Mouse (Mus musculus): Measurements from ENCODE around the gene Clip3.

Clip3 gene

DNA sequence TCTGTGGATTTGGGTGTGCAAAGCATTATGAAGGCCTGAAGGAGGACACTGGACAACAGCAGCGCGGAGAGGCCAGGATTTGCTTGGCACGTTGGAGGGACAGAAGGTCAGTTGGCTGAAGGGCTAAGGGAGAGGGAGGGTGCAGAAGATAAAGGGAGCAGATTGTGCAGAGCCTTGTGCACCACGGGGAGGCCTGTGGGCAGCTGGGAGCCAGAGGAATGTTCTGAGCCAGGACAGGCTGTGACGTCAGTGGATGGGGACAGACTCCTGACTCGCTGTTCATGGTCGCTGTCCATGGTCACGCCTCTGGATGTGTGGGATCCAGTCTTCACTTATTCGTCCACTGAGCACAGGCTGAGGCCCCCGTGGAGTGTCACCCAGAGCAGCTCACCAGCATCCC is 3.6 kb downstream of the Clip3 start:
- DNase-seq (ENCODE audit: low read depth, low spot score): no peak

- DNase-seq (ENCODE audit: low read depth, low spot score): no peak
These were observed 5.3 kb downstream of the Clip3 start for GRCm38 (mm10) chr7:30296816-30297215.

DNA sequence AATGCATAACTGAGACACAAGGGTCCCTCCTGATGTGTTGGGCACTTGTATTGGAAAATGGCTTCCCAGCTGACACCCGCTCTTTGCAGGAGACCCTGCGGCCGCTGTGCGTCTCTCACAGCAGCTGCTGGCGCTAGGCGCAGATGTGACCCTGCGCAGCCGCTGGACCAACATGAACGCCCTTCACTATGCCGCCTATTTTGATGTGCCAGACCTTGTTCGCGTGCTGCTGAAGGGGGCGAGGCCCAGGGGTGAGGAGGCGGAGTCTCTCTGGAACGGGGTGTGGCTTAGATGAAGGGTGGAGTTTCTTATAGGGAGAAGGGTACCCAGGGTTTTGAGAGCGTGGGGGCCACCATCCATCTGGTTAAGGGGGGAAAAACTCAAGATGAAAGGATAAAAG is 5.7 kb downstream of the Clip3 start:
- DNase-seq (ENCODE audit: low read depth, low spot score): no peak

GRCm38 (mm10) chr7:30300914-30301313 is 9.4 kb downstream of the Clip3 start:
- DNase-seq (ENCODE audit: low read depth, low spot score): no peak

- DNase-seq (ENCODE audit: low read depth, low spot score): no peak
These were observed 14.7 kb downstream of the Clip3 start for GRCm38 (mm10) chr7:30306083-30306779.

DNA sequence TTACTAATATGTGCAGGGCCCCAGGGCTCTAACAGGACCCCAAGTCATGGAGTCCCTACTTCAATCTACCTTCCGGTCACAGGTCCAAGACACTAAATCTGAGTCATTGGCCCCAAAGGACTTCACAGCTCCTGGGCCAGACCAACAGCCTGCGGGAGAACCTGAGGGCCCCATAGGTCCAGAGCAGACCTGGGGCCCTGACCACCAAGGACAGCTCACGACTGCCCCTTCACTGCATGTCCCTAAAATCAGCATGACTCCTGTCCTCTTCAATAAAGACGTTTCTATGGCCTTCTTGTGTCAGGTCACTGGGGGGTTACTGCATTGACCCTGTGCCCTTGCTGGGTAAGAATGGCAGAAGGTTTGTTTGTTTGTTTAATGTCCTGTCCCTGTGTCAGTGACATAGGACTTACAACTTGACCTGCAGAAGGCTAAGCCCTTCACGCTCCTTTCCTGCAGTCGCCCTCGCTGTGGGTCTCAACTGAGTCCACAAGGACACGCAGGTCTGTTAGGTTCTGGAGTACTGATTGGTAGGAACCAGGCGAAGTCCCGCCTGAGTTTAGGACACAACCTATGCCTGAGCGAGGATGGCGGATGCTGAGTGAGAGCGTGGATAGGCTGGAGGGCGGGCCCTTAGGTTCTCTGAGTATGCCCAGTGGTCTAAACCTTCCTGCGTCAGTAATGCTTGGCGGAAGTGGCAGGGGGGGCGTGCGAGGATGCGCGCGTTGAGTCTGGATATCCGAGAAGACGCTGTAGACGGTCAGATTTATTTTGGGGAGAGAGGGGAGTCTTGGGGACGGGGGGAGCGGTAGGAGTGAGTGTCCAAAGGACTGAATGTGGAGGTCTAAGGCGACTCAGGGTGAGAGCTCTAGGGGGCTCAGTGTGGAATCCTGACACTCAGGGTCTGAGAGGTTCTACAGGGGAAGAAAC is 16.8 kb downstream of the Clip3 start, which contains the start of gene Alkbh6:
Gene Alkbh6, plus strand, starts transcription at position 642 of the 930 bp plus-strand sequence.
- peak; percentile 94 for DNase-seq (ENCODE audit: low read depth, low spot score)

GRCm38 (mm10) chr7:30309395-30310129 is 18.0 kb downstream of the Clip3 start:
- no peak for DNase-seq (ENCODE audit: low read depth, low spot score)

GRCm38 (mm10) chr7:30310136-30310535 is 18.6 kb downstream of the Clip3 start:
- no peak for DNase-seq (ENCODE audit: low read depth, low spot score)

GRCm38 (mm10) chr7:30313666-30314320 is 22.3 kb downstream of the Clip3 start:
- no peak for DNase-seq (ENCODE audit: low read depth, low spot score)

DNA sequence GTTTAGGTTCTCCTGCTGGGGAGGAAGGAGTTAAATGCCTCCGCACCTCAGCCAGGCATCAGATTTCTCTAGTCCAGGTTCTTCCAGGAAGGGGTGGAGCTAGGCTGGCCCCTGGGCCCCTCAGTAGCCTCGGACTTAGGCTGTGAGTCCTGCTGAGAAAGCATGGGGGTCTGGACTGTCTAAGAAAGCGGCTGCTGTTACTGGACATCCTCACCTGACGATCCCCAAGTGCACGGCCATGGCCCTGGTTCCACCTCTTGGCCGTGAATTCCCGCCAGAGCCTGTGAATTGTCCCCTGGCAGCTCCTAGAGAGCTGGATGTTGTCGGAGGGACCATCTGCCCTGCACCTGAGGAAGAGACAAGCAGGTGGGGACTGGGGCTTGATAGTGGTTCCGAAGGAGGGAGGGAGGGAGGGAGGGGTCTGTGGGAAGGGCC is 23.2 kb downstream of the Clip3 start, which contains the start of gene Syne4:
Gene Syne4, plus strand, starts transcription at position 87 of the 435 bp plus-strand sequence.
- DNase-seq (ENCODE audit: low read depth, low spot score): peak; percentile 76

- no peak for DNase-seq (ENCODE audit: low read depth, low spot score)
These were observed 24.3 kb downstream of the Clip3 start for GRCm38 (mm10) chr7:30315559-30316529.

DNA sequence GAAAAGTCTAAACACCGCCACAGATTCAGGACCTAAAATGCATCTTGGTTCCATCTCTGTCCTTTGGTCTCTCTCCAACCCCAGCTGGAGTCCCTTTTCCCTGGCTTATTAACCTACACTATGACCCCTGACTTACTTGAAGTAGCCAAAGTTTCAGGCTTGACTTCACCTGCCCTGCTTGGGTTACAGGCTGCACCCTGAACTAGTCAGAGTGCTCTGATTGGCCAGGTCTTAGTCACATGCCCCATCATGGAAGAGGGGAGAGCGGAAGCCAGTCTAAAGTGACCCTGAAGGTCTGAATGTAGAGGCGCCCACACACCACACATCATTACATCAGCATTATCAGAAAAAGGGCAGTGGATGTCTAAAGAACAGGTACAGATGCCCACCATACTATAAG is 26.6 kb downstream of the Clip3 start:
- DNase-seq (ENCODE audit: low read depth, low spot score): no peak

DNA sequence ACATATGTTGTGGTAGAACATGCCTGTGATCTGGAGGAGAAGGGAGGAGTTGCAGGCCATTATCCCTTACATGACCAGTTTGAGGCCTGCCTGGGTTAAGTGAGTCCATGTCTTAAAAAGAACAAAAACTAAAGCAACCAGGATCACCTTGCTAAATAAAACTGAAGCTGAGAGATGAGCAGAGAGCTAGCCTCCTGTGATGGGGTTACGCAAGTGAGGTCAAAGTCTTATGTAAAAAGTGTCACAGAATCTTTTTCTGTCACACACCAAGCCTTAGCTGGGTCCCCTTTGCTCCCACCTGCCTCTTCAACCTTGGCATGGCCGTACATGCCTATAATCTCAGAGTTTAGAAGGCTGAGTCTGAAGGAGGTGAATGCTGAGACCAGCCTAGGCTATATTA is 29.4 kb downstream of the Clip3 start:
- no peak for DNase-seq (ENCODE audit: low read depth, low spot score)

GRCm38 (mm10) chr7:30321539-30322284 is 30.2 kb downstream of the Clip3 start, which contains the start of gene E130208F15Rik:
Gene E130208F15Rik (plus strand): TSS chr7:30321740.
- peak; percentile 35 for DNase-seq (ENCODE audit: low read depth, low spot score)

DNA sequence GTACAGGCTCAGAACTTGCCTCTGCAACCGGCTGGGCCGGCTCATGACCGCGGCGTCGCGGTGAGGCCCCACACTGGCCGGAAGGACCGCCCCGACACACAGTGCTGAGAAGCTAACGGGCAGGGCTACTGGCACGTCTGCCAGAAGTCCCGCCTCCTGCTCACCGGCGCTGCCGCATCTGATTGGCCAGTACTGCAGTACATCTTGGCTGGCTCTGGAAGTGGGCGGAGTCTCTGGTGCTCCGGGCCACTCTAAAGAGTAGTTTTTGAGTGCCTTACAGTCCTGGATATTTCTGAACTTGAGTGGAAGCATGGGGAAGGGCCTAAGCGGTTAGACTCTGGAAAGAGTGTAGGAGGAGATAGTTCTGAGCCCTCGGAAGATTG is 30.7 kb downstream of the Clip3 start:
- DNase-seq (ENCODE audit: low read depth, low spot score): peak; percentile 97

GRCm38 (mm10) chr7:30322865-30323264 is 31.3 kb downstream of the Clip3 start:
- DNase-seq (ENCODE audit: low read depth, low spot score): no peak

DNA sequence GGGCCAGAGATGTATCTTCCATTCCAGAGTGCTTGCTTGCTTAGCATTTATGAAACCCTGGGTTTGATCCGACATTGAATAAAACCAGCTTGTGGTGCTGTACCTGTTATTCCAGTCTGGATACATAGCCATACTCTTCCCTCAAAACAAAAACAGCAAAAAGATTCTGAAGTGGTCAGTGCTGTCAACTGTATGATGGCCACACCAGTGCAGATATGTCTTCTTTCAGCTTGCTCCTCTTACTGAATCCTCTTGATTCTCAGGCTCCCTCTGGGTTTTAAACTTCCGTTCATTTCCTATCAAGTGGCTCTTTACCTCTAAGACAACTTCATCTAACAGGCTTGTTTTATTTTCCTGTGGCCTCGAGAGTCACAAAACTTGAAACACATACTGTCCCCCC is 32.3 kb downstream of the Clip3 start, which contains the start of gene Sdhaf1:
Gene Sdhaf1, minus strand, starts transcription at position 101 of the 400 bp plus-strand sequence.
- DNase-seq (ENCODE audit: low read depth, low spot score): no peak

DNA sequence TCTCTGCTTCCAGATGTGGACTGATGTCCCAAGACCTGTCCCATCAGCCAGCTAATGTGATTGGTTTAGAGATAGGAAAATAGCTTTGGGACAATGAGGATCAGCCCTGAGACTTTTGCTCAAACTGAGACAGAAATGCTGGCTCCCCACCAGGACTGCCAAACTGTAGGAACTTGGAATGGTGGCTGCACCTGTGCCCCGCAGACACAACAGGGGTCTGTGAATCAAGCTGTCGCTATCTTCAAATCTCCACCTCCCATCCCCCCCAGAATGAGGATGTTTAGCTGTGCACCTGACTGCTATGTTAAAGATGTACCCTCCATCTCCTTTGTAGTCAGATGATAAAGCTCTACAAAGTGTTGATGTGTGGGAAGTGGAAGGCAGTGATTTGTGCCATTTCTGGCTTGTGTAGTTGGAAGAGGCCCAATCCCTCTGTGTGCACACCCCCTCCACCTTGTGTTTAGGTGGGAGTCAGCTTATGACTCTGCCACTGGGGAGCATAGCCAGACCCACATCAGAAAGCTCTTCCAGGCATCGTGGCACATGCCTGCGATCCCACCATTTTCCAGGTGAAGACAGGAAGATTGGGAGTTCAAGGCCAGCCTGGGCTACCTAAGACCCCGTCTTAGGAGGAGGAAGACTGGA is 32.9 kb downstream of the Clip3 start:
- DNase-seq (ENCODE audit: low read depth, low spot score): no peak

- peak; percentile 61 for DNase-seq (ENCODE audit: low read depth, low spot score)
These were observed 33.8 kb downstream of the Clip3 start for GRCm38 (mm10) chr7:30325364-30325763.
